ENCODE assay signal across 8 mouse cellular contexts in genomic region chr17:46371783-46372182, GRCm38 (mm10). TPM values are rescaled to one million over a fixed set of nuclear protein-coding genes. Genes with fewer than 3 reads are reported as not detected.
DNase-seq lines count a peak whose midpoint lies in the region; ATAC-seq and TF ChIP-seq lines count a peak whose summit lies in the region.
"Had no signal": no experiment of that assay in that cellular context is flagged by ENCODE, and none has a peak within 500 bp of the region (broad histone marks: within the 10 kb centered on the region; RNA-seq: fewer than 3 reads in every experiment).

No protein-coding gene starts in this region.

- no peaks in the 10 kb centered on the region for H3K4me1 ChIP-seq in intestine, postnatal 0 days (replicated peaks; ENCODE audit: control insufficient read depth, insufficient read depth, low read length)
- no peaks in the 10 kb centered on the region for H3K4me1 ChIP-seq in intestine, embryonic 16.5 days (ENCODE audit: control insufficient read depth, insufficient read depth, low read length)
- no peaks in the 10 kb centered on the region for H3K4me1 ChIP-seq in ES-Bruce4 (ENCODE audit: control insufficient read depth, insufficient read depth, low read length)

- ATAC-seq in intestine, postnatal 0 days, result no peak
- ATAC-seq in intestine, embryonic 16.5 days, result no peak

- H3K4me2 ChIP-seq in intestine, postnatal 0 days (replicated peaks; ENCODE audit: low read depth), result no peak overlapping the region
- H3K4me2 ChIP-seq in intestine, embryonic 16.5 days (ENCODE audit: low read depth, low read length), result no peak overlapping the region

- H3K4me3 ChIP-seq in intestine, postnatal 0 days (ENCODE audit: low read depth, low read length), result no peak overlapping the region
- H3K4me3 ChIP-seq in intestine, embryonic 16.5 days (ENCODE audit: low read length), result no peak overlapping the region
- H3K4me3 ChIP-seq in ES-Bruce4 (ENCODE audit: low read depth, low read length), result no peak overlapping the region
- H3K4me3 ChIP-seq: erythroblast, embryonic 14.5 days had no signal

- no peaks in the 10 kb centered on the region for H3K27me3 ChIP-seq in intestine, postnatal 0 days (replicated peaks; ENCODE audit: control insufficient read depth, insufficient read depth, low read length)
- H3K27me3 ChIP-seq in intestine, embryonic 16.5 days (replicated peaks; ENCODE audit: control insufficient read depth, insufficient read depth, low read length), result no peaks in the 10 kb centered on the region
- H3K27me3 ChIP-seq in ES-Bruce4 (ENCODE audit: control insufficient read depth, insufficient read depth, low read length, poor library complexity, severe bottlenecking), result no peaks in the 10 kb centered on the region

- TF ChIP-seq EP300 in ES-Bruce4 (IDR thresholded peaks at IDR 0.05; ENCODE audit: insufficient read depth, low read depth, low read length), result no peak

- H3K27ac ChIP-seq in intestine, postnatal 0 days (ENCODE audit: low read depth, low read length), result no peak overlapping the region
- no peak overlapping the region for H3K27ac ChIP-seq in intestine, embryonic 16.5 days (ENCODE audit: low read length)
- H3K27ac ChIP-seq in ES-Bruce4 (ENCODE audit: insufficient read depth, low read length), result no peak overlapping the region

- no peak overlapping the region for H3K9ac ChIP-seq in intestine, postnatal 0 days (ENCODE audit: low read depth, low read length)
- no peak overlapping the region for H3K9ac ChIP-seq in intestine, embryonic 16.5 days (ENCODE audit: low read depth, low read length)
- H3K9ac ChIP-seq in ES-Bruce4 (ENCODE audit: low read depth, poor library complexity, severe bottlenecking), result no peak overlapping the region

- peak; percentile 68 for TF ChIP-seq CTCF in intestine, postnatal 0 days (IDR thresholded peaks at IDR 0.05; ENCODE audit: low read depth)
- peak; percentile 71 for TF ChIP-seq CTCF in ES-Bruce4 (IDR thresholded peaks at IDR 0.05; ENCODE audit: low read depth, low read length)

- no peaks in the 10 kb centered on the region for H3K36me3 ChIP-seq in intestine, postnatal 0 days (ENCODE audit: control insufficient read depth, insufficient read depth)
- no peaks in the 10 kb centered on the region for H3K36me3 ChIP-seq in intestine, embryonic 16.5 days (ENCODE audit: control insufficient read depth, insufficient read depth, low read length)
- H3K36me3 ChIP-seq in ES-Bruce4 (ENCODE audit: control insufficient read depth, insufficient read depth, low read length, poor library complexity, severe bottlenecking), result no peaks in the 10 kb centered on the region

- peak; percentile 23 for DNase-seq in adrenal gland, postnatal 25 days
- DNase-seq in lung, postnatal 14 days, result peak; percentile 54
- DNase-seq in Muller cell, postnatal 12 days (ENCODE audit: inconsistent ontology term), result no peak
- DNase-seq in right cerebral cortex, postnatal 14 days, result no peak

- no peak for TF ChIP-seq POLR2A in ES-Bruce4 (IDR thresholded peaks at IDR 0.05; ENCODE audit: insufficient read depth, low read length)

- no peaks in the 10 kb centered on the region for H3K9me3 ChIP-seq in intestine, postnatal 0 days (ENCODE audit: control insufficient read depth)
- H3K9me3 ChIP-seq in intestine, embryonic 16.5 days (ENCODE audit: control insufficient read depth, low read length), result no peaks in the 10 kb centered on the region
- peaks cover 3% of the 10 kb centered on the region for H3K9me3 ChIP-seq in ES-Bruce4 (replicated peaks; ENCODE audit: control insufficient read depth, insufficient read depth, low read length, poor library complexity, severe bottlenecking)

- WGBS in intestine, postnatal 0 days, result 69% methylated on average over 3 of the region's 3 CpGs
- WGBS in intestine, embryonic 16.5 days, result 72% methylated on average over 3 of the region's 3 CpGs

RNA-seq across cellular contexts. Expression of gene Zfp318, which starts 11.7 kb away (rescaled TPM):
- polyA plus RNA-seq in intestine, postnatal 0 days (2015; fragmentation: Nextera tagmentation; extraction: Ambion mirVana), result 2.2 and 3.8 TPM in 2 replicates
- 2.3 and 2.8 TPM in 2 replicates for polyA plus RNA-seq in intestine, embryonic 16.5 days (2015; fragmentation: Nextera tagmentation; extraction: Ambion mirVana)
- polyA plus RNA-seq in ES-Bruce4 (2011; ENCODE audit: insufficient read depth, insufficient read length, low read depth, missing spikeins), result 55.0 and 62.7 TPM in 2 replicates
- 34.7 and 38.3 TPM in 2 replicates for total RNA-seq in adrenal gland, postnatal 25 days (2021)

RNA-seq across cellular contexts. Expression of gene Abcc10, which starts 43.6 kb away (rescaled TPM):
- polyA plus RNA-seq in intestine, postnatal 0 days (2015; fragmentation: Nextera tagmentation; extraction: Ambion mirVana), result 5.4 and 6.2 TPM in 2 replicates
- polyA plus RNA-seq in intestine, embryonic 16.5 days (2015; fragmentation: Nextera tagmentation; extraction: Ambion mirVana), result 7.9 and 9.0 TPM in 2 replicates
- polyA plus RNA-seq in ES-Bruce4 (2011; ENCODE audit: insufficient read depth, insufficient read length, low read depth, missing spikeins), result 3.9 and 4.4 TPM in 2 replicates
- total RNA-seq in adrenal gland, postnatal 25 days (2021), result 12.8 and 14.5 TPM in 2 replicates

RNA-seq across cellular contexts. Expression of gene Crip3, which starts 56.9 kb away (rescaled TPM):
- polyA plus RNA-seq in intestine, postnatal 0 days (2015; fragmentation: Nextera tagmentation; extraction: Ambion mirVana), result 0.12 TPM in 1 of 2 replicates, not detected in the other
- 0.16 and 0.35 TPM in 2 replicates for polyA plus RNA-seq in intestine, embryonic 16.5 days (2015; fragmentation: Nextera tagmentation; extraction: Ambion mirVana)
- polyA plus RNA-seq in ES-Bruce4 (2011; ENCODE audit: insufficient read depth, insufficient read length, low read depth, missing spikeins), result 1.3 TPM in 1 of 2 replicates, not detected in the other
- 0.61 and 1.4 TPM in 2 replicates for total RNA-seq in adrenal gland, postnatal 25 days (2021)
- polyA plus RNA-seq: erythroblast, embryonic 14.5 days had no signal

Comparison
In these comparisons a context has a peak if more than half of its experiments do, and no peak if none do; other contexts are left out.
1. DNase-seq: peak in adrenal gland, postnatal 25 days (single experiment) and lung, postnatal 14 days (single experiment); none in Muller cell, postnatal 12 days (single experiment) and right cerebral cortex, postnatal 14 days (single experiment).
2. RNA of gene Zfp318, which starts 11.7 kb away (polyA plus RNA-seq): 55.0 to 62.7 TPM in ES-Bruce4; 2.3 to 2.8 TPM in intestine, embryonic 16.5 days and 2.2 to 3.8 TPM in intestine, postnatal 0 days; every median in the first group is over 10 times any median in the second.